Mouse (Mus musculus): ENCODE measurements around the gene Mrpl52. TPM values are rescaled to one million over a fixed set of nuclear protein-coding genes. Genes with fewer than 3 reads are reported as not detected.
A peak's percentile ranks its signal among the peaks of the same experiment; 100 is the strongest.

Mrpl52 gene
- polyA plus RNA-seq, 1 experiment from 2014 or later = 289 TPM

- no peak overlapping the region for H3K4me3 ChIP-seq (ENCODE audit: low read depth, low read length)
- H3K36me3 ChIP-seq (ENCODE audit: control insufficient read depth, insufficient read depth, low read length) = no peaks in the 10 kb centered on the region
- H3K27ac ChIP-seq (ENCODE audit: low read depth, low read length) = no peak overlapping the region
- H3K27me3 ChIP-seq (replicated peaks; ENCODE audit: control insufficient read depth, insufficient read depth, low read length) = peaks cover 8% of the 10 kb centered on the region; the same call in 1 of the 2 replicates
- H3K4me2 ChIP-seq (ENCODE audit: low read length) = no peak overlapping the region
- ATAC-seq (no peak), DNase-seq (ENCODE audit: low spot score) (no peak)
- H3K9ac ChIP-seq (ENCODE audit: low read length) = no peak overlapping the region
- no peaks in the 10 kb centered on the region for H3K9me3 ChIP-seq (replicated peaks; ENCODE audit: control insufficient read depth, low read length)
- H3K4me1 ChIP-seq (ENCODE audit: control insufficient read depth, insufficient read depth, low read length) = no peaks in the 10 kb centered on the region; the same call in 1 of the 2 replicates
- 39% methylated on average over 5 of the region's 5 CpGs for WGBS
Measured at GRCm38 (mm10) chr14:54416229-54416775, 10.4 kb upstream of the Mrpl52 start.

GRCm38 (mm10) chr14:54416830-54417229 is 9.9 kb upstream of the Mrpl52 start:
- ATAC-seq (no peak), DNase-seq (ENCODE audit: low spot score) (no peak)
- Histone ChIP-seq H3K36me3 (ENCODE audit: control insufficient read depth, insufficient read depth, low read length) (no peaks in the 10 kb centered on the region), H3K9ac (ENCODE audit: low read length) (no peak overlapping the region), H3K4me1 (ENCODE audit: control insufficient read depth, insufficient read depth, low read length) (no peaks in the 10 kb centered on the region; the same call in 1 of the 2 replicates), H3K27me3 (replicated peaks; ENCODE audit: control insufficient read depth, insufficient read depth, low read length) (peaks cover 8% of the 10 kb centered on the region; the same call in 1 of the 2 replicates), H3K27ac (ENCODE audit: low read depth, low read length) (no peak overlapping the region), H3K4me3 (ENCODE audit: low read depth, low read length) (no peak overlapping the region), H3K4me2 (ENCODE audit: low read length) (no peak overlapping the region), H3K9me3 (replicated peaks; ENCODE audit: control insufficient read depth, low read length) (no peaks in the 10 kb centered on the region)
- WGBS = 69% methylated on average over 4 of the region's 4 CpGs

GRCm38 (mm10) chr14:54417623-54418081 is 9.1 kb upstream of the Mrpl52 start, which contains the start of gene Slc7a7:
TSS of gene Slc7a7 (minus strand) at chr14:54417780.
- no peak for ATAC-seq

GRCm38 (mm10) chr14:54421014-54421413 is 5.7 kb upstream of the Mrpl52 start:
- no peak for DNase-seq (ENCODE audit: low spot score)
- peaks cover 4% of the 10 kb centered on the region; the same call in 1 of the 2 replicates for H3K4me1 ChIP-seq (ENCODE audit: control insufficient read depth, insufficient read depth, low read length)
- no peak for ATAC-seq
- no peak overlapping the region for H3K27ac ChIP-seq (ENCODE audit: low read depth, low read length)
- H3K9me3 ChIP-seq (replicated peaks; ENCODE audit: control insufficient read depth, low read length) = no peaks in the 10 kb centered on the region
- H3K27me3 ChIP-seq (replicated peaks; ENCODE audit: control insufficient read depth, insufficient read depth, low read length) = peaks cover 5% of the 10 kb centered on the region; the same call in 1 of the 2 replicates
- no peaks in the 10 kb centered on the region for H3K36me3 ChIP-seq (ENCODE audit: control insufficient read depth, insufficient read depth, low read length)
- H3K4me3 ChIP-seq (ENCODE audit: low read depth, low read length) = no peak overlapping the region
- 84% methylated on average over 2 of the region's 2 CpGs for WGBS
- no peak overlapping the region for H3K9ac ChIP-seq (ENCODE audit: low read length)
- H3K4me2 ChIP-seq (ENCODE audit: low read length) = no peak overlapping the region

More at GRCm38 (mm10) chr14:54417623-54418081, 9.1 kb upstream of the Mrpl52 start, which contains the start of gene Slc7a7:
- no peak within 1 kb of the TSS for H3K4me3 ChIP-seq (ENCODE audit: low read depth, low read length)
- no peak within 1 kb of the TSS for H3K9ac ChIP-seq (ENCODE audit: low read length)
- H3K4me1 ChIP-seq (ENCODE audit: control insufficient read depth, insufficient read depth, low read length) = no peaks in the 10 kb centered on the region; the same call in 1 of the 2 replicates
- H3K4me2 ChIP-seq (ENCODE audit: low read length) = no peak within 1 kb of the TSS
- H3K27ac ChIP-seq (ENCODE audit: low read depth, low read length) = no peak within 1 kb of the TSS
- DNase-seq (ENCODE audit: low spot score) = no peak
- H3K27me3 ChIP-seq (replicated peaks; ENCODE audit: control insufficient read depth, insufficient read depth, low read length) = peaks cover 8% of the 10 kb centered on the region; the same call in 1 of the 2 replicates
- no peaks in the 10 kb centered on the region for H3K9me3 ChIP-seq (replicated peaks; ENCODE audit: control insufficient read depth, low read length)
- no peaks in the 10 kb centered on the region for H3K36me3 ChIP-seq (ENCODE audit: control insufficient read depth, insufficient read depth, low read length)
- 6% methylated on average over 19 of the region's 19 CpGs for WGBS

- no peaks in the 10 kb centered on the region for H3K27me3 ChIP-seq (replicated peaks; ENCODE audit: control insufficient read depth, insufficient read depth, low read length)
- DNase-seq (ENCODE audit: low spot score) (peak; percentile 46), ATAC-seq (no peak)
- peaks cover 2% of the 10 kb centered on the region; the same call in 1 of the 2 replicates for H3K36me3 ChIP-seq (ENCODE audit: control insufficient read depth, insufficient read depth, low read length)
- no peak overlapping the region for H3K27ac ChIP-seq (ENCODE audit: low read depth, low read length)
- H3K4me1 ChIP-seq (ENCODE audit: control insufficient read depth, insufficient read depth, low read length) = peaks cover 12% of the 10 kb centered on the region; the same call in 1 of the 2 replicates
- no peak overlapping the region for H3K9ac ChIP-seq (ENCODE audit: low read length)
- no peak overlapping the region for H3K4me2 ChIP-seq (ENCODE audit: low read length)
- no peak overlapping the region for H3K4me3 ChIP-seq (ENCODE audit: low read depth, low read length)
- H3K9me3 ChIP-seq (replicated peaks; ENCODE audit: control insufficient read depth, low read length) = no peaks in the 10 kb centered on the region
- 59% methylated on average over 5 of the region's 5 CpGs for WGBS
Measured at GRCm38 (mm10) chr14:54423406-54423805, 3.3 kb upstream of the Mrpl52 start.

GRCm38 (mm10) chr14:54424634-54425033 is 2.1 kb upstream of the Mrpl52 start:
- Histone ChIP-seq H3K4me3 (ENCODE audit: low read depth, low read length) (no peak overlapping the region), H3K4me1 (ENCODE audit: control insufficient read depth, insufficient read depth, low read length) (peaks cover 17% of the 10 kb centered on the region), H3K27ac (ENCODE audit: low read depth, low read length) (no peak overlapping the region), H3K9ac (ENCODE audit: low read length) (no peak overlapping the region), H3K36me3 (ENCODE audit: control insufficient read depth, insufficient read depth, low read length) (peaks cover 11% of the 10 kb centered on the region; the same call in 1 of the 2 replicates), H3K9me3 (replicated peaks; ENCODE audit: control insufficient read depth, low read length) (no peaks in the 10 kb centered on the region), H3K4me2 (ENCODE audit: low read length) (no peak overlapping the region), H3K27me3 (replicated peaks; ENCODE audit: control insufficient read depth, insufficient read depth, low read length) (no peaks in the 10 kb centered on the region)
- DNase-seq (ENCODE audit: low spot score) (no peak), ATAC-seq (no peak)
- WGBS = 94% methylated on average over 1 of the region's 1 CpGs

GRCm38 (mm10) chr14:54425540-54425939 is 1.2 kb upstream of the Mrpl52 start:
- peak overlapping the region; percentile 86; the same call in 1 of the 2 replicates for H3K4me3 ChIP-seq (ENCODE audit: low read depth, low read length)
- no peak overlapping the region for H3K27ac ChIP-seq (ENCODE audit: low read depth, low read length)
- H3K9ac ChIP-seq (ENCODE audit: low read length) = no peak overlapping the region
- ATAC-seq = no peak
- H3K4me1 ChIP-seq (ENCODE audit: control insufficient read depth, insufficient read depth, low read length) = peaks cover 20% of the 10 kb centered on the region
- H3K9me3 ChIP-seq (replicated peaks; ENCODE audit: control insufficient read depth, low read length) = no peaks in the 10 kb centered on the region
- peak overlapping the region; percentile 64 for H3K4me2 ChIP-seq (ENCODE audit: low read length)
- DNase-seq (ENCODE audit: low spot score) = no peak
- WGBS = 92% methylated on average over 1 of the region's 1 CpGs
- no peaks in the 10 kb centered on the region for H3K27me3 ChIP-seq (replicated peaks; ENCODE audit: control insufficient read depth, insufficient read depth, low read length)
- peaks cover 15% of the 10 kb centered on the region for H3K36me3 ChIP-seq (ENCODE audit: control insufficient read depth, insufficient read depth, low read length)

- H3K27me3 ChIP-seq (replicated peaks; ENCODE audit: control insufficient read depth, insufficient read depth, low read length) = no peaks in the 10 kb centered on the region
- peak overlapping the region; percentile 86 for H3K4me3 ChIP-seq (ENCODE audit: low read depth, low read length)
- peak overlapping the region; percentile 76 for H3K27ac ChIP-seq (ENCODE audit: low read depth, low read length)
- WGBS = 33% methylated on average over 14 of the region's 14 CpGs
- H3K4me1 ChIP-seq (ENCODE audit: control insufficient read depth, insufficient read depth, low read length) = peaks cover 22% of the 10 kb centered on the region
- peak overlapping the region; percentile 64 for H3K4me2 ChIP-seq (ENCODE audit: low read length)
- H3K36me3 ChIP-seq (ENCODE audit: control insufficient read depth, insufficient read depth, low read length) = peaks cover 15% of the 10 kb centered on the region
- ATAC-seq = peak; percentile 26; the same call in 1 of the 2 replicates
- H3K9ac ChIP-seq (ENCODE audit: low read length) = peak overlapping the region; percentile 65
- H3K9me3 ChIP-seq (replicated peaks; ENCODE audit: control insufficient read depth, low read length) = no peaks in the 10 kb centered on the region
- no peak for DNase-seq (ENCODE audit: low spot score)
Measured at GRCm38 (mm10) chr14:54426003-54426688, 563 bp upstream of the Mrpl52 start.

GRCm38 (mm10) chr14:54427696-54428095 is 987 bp downstream of the Mrpl52 start:
- Histone ChIP-seq H3K9me3 (replicated peaks; ENCODE audit: control insufficient read depth, low read length) (no peaks in the 10 kb centered on the region), H3K4me2 (ENCODE audit: low read length) (peak overlapping the region; percentile 64), H3K27ac (ENCODE audit: low read depth, low read length) (no peak overlapping the region), H3K27me3 (replicated peaks; ENCODE audit: control insufficient read depth, insufficient read depth, low read length) (no peaks in the 10 kb centered on the region), H3K4me3 (ENCODE audit: low read depth, low read length) (peak overlapping the region; percentile 86), H3K36me3 (ENCODE audit: control insufficient read depth, insufficient read depth, low read length) (peaks cover 15% of the 10 kb centered on the region), H3K4me1 (ENCODE audit: control insufficient read depth, insufficient read depth, low read length) (peaks cover 22% of the 10 kb centered on the region), H3K9ac (ENCODE audit: low read length) (peak overlapping the region; percentile 65)
- no peak for ATAC-seq
- no peak for DNase-seq (ENCODE audit: low spot score)
- 90% methylated on average over 7 of the region's 7 CpGs for WGBS

Data from forebrain, embryonic 14.5 days (tissue).